Mouse (Mus musculus) intestine, embryonic 14.5 days (tissue): ENCODE data around the gene Cald1. TPM values are rescaled to one million over a fixed set of nuclear protein-coding genes. Genes with fewer than 3 reads are reported as not detected.

ENCODE experiments used
- ATAC-seq: fragments of 200-750 bp; cut with Nextera tagmentation; replicated peaks from 2 replicates; pipeline ENCODE4 v1.8.0; 2017; ENCODE audit warnings: low read depth, moderate number of reproducible peaks, moderate TSS enrichment, moderate library complexity; ENCODE audit not compliant: low FRiP score, low TSS enrichment
- DNase-seq: peaks from one replicate; pipeline ENCODE4 v3.0.0-alpha.2; 2018; ENCODE audit warnings: low spot score
- H3K27ac ChIP-seq: fragments of 300-500 bp; sonication (generic); 2 replicates; pipeline ENCODE4 v1.5.1; 2014; ENCODE audit warnings: low read depth, mild to moderate bottlenecking, control low read depth
- H3K27me3 ChIP-seq: fragments of 300-500 bp; sonication (generic); replicated peaks from 2 replicates; pipeline ENCODE4 v1.6.1; 2014; ENCODE audit warnings: low read length, control low read depth; ENCODE audit not compliant: control insufficient read depth, insufficient read depth
- H3K36me3 ChIP-seq: fragments of 300-500 bp; sonication (generic); 2 replicates; pipeline ENCODE4 v1.6.1; 2014; ENCODE audit warnings: low read length, control low read depth; ENCODE audit not compliant: control insufficient read depth, insufficient read depth
- H3K4me1 ChIP-seq: fragments of 300-500 bp; sonication (generic); replicated peaks from 2 replicates; pipeline ENCODE4 v1.6.1; 2014; ENCODE audit warnings: low read length, control low read depth, mixed read lengths; ENCODE audit not compliant: control insufficient read depth, insufficient read depth
- H3K4me2 ChIP-seq: fragments of 300-500 bp; sonication (generic); 2 replicates; pipeline ENCODE4 v1.6.1; 2014; ENCODE audit warnings: low read length
- H3K4me3 ChIP-seq: fragments of 300-500 bp; sonication (generic); 2 replicates; pipeline ENCODE4 v1.5.1; 2014; ENCODE audit warnings: low read depth, low read length, control low read depth, mixed read lengths
- H3K9ac ChIP-seq: fragments of 300-500 bp; sonication (generic); 2 replicates; pipeline ENCODE4 v1.6.1; 2014; ENCODE audit warnings: mild to moderate bottlenecking, low read length
- H3K9me3 ChIP-seq: fragments of 300-500 bp; sonication (generic); 2 replicates; pipeline ENCODE4 v1.6.1; 2016; ENCODE audit warnings: low read length, control low read depth; ENCODE audit not compliant: control insufficient read depth
- WGBS: fragments of 180-500 bp; shearing (Covaris S2); extraction: QIAGEN DNeasy Blood & Tissue Kit; methylation state at CpG from one replicate; pipeline ENCODE4 v1.1.7; 2014; 5-methylcytosine and 5-hydroxymethylcytosine counted together
- polyA plus RNA-seq: library from polyadenylated mRNA; unstranded; fragments of >200 nt; fragmentation: Nextera tagmentation; extraction: Ambion mirVana; gene quantifications from 2 replicates; pipeline ENCODE4 v1.2.1, GENCODE M21; 2014

Cald1 gene
- polyA plus RNA-seq, 1 experiment from 2014 or later, result 309 TPM

DNA sequence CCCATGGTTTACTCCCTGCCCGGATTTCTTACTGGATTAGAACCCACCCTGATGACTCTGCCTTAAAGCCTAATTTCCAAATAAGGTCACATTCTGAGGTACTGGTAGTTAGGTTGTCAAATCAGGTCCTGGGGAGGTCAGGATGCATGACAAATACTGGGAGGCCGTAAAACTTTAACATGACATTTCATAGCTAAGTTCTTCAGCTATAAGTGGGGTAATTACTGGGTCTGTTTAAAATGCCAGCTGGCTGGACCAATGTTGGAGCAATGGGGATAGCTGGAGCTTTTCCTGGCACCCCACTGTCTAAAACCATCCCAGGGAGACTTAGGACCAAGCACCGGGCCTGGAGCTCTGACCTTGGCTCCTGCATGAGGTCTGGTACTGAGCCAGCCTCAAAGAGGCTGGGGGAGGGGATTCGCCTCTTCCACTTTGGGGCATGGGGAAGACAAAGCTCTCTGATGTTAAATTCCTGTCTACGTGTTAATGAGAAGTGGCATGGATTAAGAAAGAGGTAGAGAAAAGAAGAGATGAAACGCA lies 120.9 kb downstream of the Cald1 start:
- Histone ChIP-seq H3K27ac (no peak overlapping the region), H3K4me2 (no peak overlapping the region), H3K9ac (no peak overlapping the region), H3K4me1 (peaks cover 27% of the 10 kb centered on the region), H3K27me3 (no peaks in the 10 kb centered on the region), H3K9me3 (no peaks in the 10 kb centered on the region), H3K4me3 (no peak overlapping the region), H3K36me3 (0 out of 2 replicates have a peak, but pooled peaks cover 3% of the 10 kb centered on the region)
- 63% methylated on average over 6 of the region's 6 CpGs for WGBS
- DNase-seq (no peak), ATAC-seq (no peak)

DNA sequence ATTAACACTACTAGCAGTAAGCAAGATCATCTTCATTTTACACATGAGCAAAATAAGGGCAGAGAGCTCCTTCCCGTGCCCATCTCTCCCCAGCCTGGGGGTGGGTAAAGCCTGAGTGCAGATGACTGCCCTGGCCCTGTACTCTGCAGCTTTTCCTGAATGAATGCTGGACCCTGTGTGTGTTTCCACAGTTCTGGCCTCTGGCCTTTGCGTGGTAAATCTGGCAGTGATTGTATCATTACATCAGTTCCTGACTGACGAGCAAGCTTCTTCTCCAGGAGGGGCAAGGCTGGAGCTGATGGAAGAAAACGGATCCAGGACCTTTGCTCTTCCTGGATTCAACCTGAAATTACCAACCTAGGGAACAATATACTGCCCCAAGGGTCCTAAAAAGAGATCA lies 122.1 kb downstream of the Cald1 start:
- Histone ChIP-seq H3K4me3 (no peak overlapping the region), H3K4me2 (no peak overlapping the region), H3K9ac (no peak overlapping the region), H3K27ac (no peak overlapping the region), H3K27me3 (no peaks in the 10 kb centered on the region), H3K4me1 (peaks cover 27% of the 10 kb centered on the region), H3K36me3 (0 out of 2 replicates have a peak, but pooled peaks cover 2% of the 10 kb centered on the region), H3K9me3 (0 out of 2 replicates have a peak, but pooled peaks cover 3% of the 10 kb centered on the region)
- ATAC-seq (no peak), DNase-seq (no peak)
- WGBS, result 71% methylated on average over 4 of the region's 4 CpGs

DNA sequence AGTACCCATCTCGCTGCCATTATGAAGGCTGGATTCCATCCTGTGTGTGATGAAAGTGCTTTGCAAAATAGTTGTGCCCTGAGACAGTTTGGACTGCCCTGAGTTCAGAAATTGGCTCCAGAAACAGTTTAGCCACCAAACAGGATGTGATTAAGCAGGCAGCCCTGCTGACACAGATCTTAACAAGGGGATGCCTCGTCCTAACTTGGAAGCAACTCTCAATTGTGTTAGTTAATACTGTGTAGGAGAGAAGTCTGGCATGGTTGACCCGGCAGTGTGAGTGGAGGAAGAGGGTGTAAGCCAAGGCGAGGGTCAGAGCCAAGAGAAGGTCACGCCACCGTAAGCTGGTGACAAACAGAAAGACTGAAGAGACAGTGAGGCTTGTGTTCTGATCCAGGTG lies 123.4 kb downstream of the Cald1 start:
- Histone ChIP-seq H3K4me2 (no peak overlapping the region), H3K4me1 (peaks cover 20% of the 10 kb centered on the region), H3K9me3 (0 out of 2 replicates have a peak, but pooled peaks cover 3% of the 10 kb centered on the region), H3K4me3 (no peak overlapping the region), H3K9ac (no peak overlapping the region), H3K36me3 (no peaks in the 10 kb centered on the region), H3K27ac (no peak overlapping the region), H3K27me3 (no peaks in the 10 kb centered on the region)
- WGBS, result 65% methylated on average over 6 of the region's 6 CpGs
- DNase-seq, result no peak
- ATAC-seq, result no peak

DNA sequence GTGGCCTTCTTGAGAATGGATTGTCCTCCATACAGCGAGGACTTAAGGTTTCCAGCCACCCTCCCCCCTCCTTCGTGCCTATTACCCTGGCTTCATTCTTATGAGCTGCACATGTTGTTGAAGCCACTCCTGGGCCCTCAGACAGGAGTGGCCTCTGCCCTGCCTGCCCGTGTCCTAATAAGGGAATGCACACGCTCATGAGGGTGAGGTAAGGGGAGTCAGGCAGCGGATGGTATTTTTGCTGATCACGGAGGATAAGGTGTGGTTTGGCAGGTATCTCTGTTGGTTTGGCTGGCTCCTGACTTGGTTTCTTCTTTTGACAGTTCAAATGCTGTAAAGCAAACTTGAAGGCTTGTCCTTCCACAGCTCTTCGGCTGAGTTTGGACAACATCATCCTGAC lies 124.4 kb downstream of the Cald1 start:
- 0 out of 2 replicates have a peak, but pooled peaks cover 3% of the 10 kb centered on the region for H3K9me3 ChIP-seq
- H3K36me3 ChIP-seq, result no peaks in the 10 kb centered on the region
- ATAC-seq (no peak), DNase-seq (no peak)
- no peak overlapping the region for H3K4me2 ChIP-seq
- peaks cover 14% of the 10 kb centered on the region; the same call in 1 of the 2 replicates for H3K4me1 ChIP-seq
- no peak overlapping the region for H3K4me3 ChIP-seq
- no peak overlapping the region for H3K9ac ChIP-seq
- 85% methylated on average over 7 of the region's 7 CpGs for WGBS
- H3K27me3 ChIP-seq, result no peaks in the 10 kb centered on the region
- no peak overlapping the region for H3K27ac ChIP-seq

DNA sequence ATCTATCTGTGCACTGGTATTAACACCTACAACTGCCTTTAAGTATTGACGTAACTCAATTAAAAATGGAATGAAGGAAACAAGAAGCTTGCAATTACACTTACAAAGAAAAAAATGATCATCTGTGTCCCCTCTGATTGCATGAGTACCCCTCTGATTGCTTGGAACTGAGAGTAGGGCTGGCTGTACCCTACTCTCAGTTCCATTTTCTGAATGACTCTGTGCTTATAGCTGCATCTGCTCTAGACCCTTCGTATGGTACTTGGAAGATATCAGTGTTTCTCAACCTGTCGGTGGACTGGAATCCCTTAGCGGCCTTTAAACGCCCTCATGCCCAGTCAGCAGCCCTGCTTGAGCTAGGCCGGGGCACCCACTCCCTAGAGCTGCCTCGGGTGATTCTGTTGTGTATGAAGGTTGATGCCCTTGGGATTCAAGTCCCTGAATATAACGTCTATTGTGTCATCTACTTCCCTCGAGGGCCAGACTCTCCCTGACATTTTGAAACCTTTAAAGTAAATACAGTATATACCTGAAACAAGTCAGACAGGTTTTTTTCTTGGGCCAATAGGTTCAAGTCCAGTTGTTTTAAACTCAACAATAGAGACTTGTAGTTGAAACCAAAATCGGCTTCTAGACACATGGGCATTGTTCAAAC lies 125.1 kb downstream of the Cald1 start:
- Histone ChIP-seq H3K36me3 (no peaks in the 10 kb centered on the region), H3K27ac (no peak overlapping the region), H3K4me2 (no peak overlapping the region), H3K4me1 (peaks cover 9% of the 10 kb centered on the region; the same call in 1 of the 2 replicates), H3K4me3 (no peak overlapping the region), H3K9me3 (0 out of 2 replicates have a peak, but pooled peaks cover 3% of the 10 kb centered on the region), H3K9ac (no peak overlapping the region), H3K27me3 (no peaks in the 10 kb centered on the region)
- 93% methylated on average over 10 of the region's 10 CpGs for WGBS
- ATAC-seq (no peak), DNase-seq (no peak)

DNA sequence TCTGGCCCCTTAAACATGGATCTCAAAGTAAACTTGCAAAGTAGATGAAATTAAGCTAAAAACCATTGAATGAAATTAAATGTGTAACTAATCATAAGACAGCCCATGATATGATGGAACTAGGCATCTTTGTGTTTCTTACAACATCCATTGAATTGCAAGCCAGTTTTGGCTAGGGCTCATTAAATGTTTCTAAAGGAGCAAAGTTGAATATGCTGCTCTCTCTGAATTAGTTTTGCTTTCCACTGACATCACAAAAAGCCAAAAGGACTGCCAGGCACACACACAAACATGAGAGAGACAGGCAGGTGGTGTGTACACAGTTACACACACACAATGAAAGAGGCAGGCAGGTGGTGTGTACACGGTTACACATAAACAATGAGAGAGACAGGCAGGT lies 127.4 kb downstream of the Cald1 start:
- Histone ChIP-seq H3K4me3 (no peak overlapping the region), H3K9me3 (0 out of 2 replicates have a peak, but pooled peaks cover 3% of the 10 kb centered on the region), H3K4me1 (peaks cover 19% of the 10 kb centered on the region), H3K4me2 (no peak overlapping the region), H3K27ac (no peak overlapping the region), H3K36me3 (no peaks in the 10 kb centered on the region), H3K27me3 (no peaks in the 10 kb centered on the region), H3K9ac (no peak overlapping the region)
- no peak for DNase-seq
- ATAC-seq, result no peak
- WGBS, result 50% methylated on average over 1 of the region's 1 CpGs

DNA sequence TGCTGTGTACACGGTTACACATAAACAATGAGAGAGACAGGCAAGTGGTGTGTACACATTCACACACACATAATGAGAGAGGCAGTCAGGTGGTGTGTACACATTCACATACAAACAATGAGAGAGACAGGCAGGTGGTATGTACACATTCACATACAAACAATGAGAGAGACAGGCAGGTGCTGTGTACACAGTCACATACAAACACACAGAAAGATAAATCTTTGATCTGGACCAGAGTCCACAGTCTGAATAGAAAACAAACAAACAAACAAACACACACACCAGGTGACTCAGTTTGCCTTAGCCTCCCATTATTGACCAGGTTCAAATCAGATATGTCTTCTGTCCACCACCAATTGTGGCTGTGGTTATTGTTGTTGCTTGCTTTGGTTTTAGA lies 127.8 kb downstream of the Cald1 start:
- no peaks in the 10 kb centered on the region for H3K36me3 ChIP-seq
- H3K4me3 ChIP-seq, result no peak overlapping the region
- no peak overlapping the region for H3K4me2 ChIP-seq
- ATAC-seq (no peak), DNase-seq (no peak)
- peaks cover 20% of the 10 kb centered on the region for H3K4me1 ChIP-seq
- H3K9ac ChIP-seq, result no peak overlapping the region
- H3K27ac ChIP-seq, result no peak overlapping the region
- H3K27me3 ChIP-seq, result no peaks in the 10 kb centered on the region
- 27% methylated on average over 1 of the region's 1 CpGs for WGBS
- H3K9me3 ChIP-seq, result 0 out of 2 replicates have a peak, but pooled peaks cover 3% of the 10 kb centered on the region

DNA sequence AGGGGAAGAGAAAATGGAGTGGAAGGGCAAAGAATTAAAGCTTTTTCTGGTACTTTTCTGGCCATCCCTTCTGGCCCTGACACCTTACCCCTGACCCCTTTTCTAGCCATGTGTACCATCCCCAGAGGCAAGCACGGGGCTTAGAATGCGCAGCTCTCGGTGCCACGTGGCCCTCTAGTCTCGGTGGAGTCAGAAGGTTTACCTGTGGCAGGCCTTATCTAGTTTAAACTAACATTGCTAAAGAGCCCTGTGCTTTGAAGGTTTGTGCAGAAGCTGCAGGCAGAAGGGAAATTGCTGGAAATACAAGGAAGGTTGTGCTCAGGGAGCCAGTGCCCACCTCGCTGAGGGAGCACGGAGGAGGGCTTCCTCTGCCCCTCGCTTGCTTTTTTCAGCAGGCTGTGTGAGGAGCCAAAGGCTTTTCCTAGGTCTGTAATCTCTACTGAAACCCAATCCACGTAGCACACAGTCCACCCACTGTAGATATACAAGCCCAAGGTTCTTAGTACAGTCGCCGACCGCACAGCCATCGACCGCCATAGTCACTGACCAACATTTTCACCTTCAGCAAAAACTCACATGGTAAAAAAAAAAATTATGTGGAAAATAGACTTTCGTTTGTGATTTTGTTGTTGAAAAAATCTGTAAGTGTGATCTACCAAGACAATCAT lies 129.2 kb downstream of the Cald1 start:
- Histone ChIP-seq H3K4me3 (no peak overlapping the region), H3K9me3 (0 out of 2 replicates have a peak, but pooled peaks cover 3% of the 10 kb centered on the region), H3K9ac (no peak overlapping the region), H3K4me1 (peaks cover 24% of the 10 kb centered on the region), H3K27ac (no peak overlapping the region), H3K27me3 (no peaks in the 10 kb centered on the region), H3K36me3 (no peaks in the 10 kb centered on the region), H3K4me2 (no peak overlapping the region)
- ATAC-seq, result no peak
- 73% methylated on average over 15 of the region's 15 CpGs for WGBS
- DNase-seq, result no peak
